Mouse (Mus musculus): Measurements from ENCODE around the gene Lrrc27. TPM values are rescaled to one million over a fixed set of nuclear protein-coding genes. Genes with fewer than 3 reads are reported as not detected.

The Lrrc27 gene
- total RNA-seq, 2 experiments from 2014 or later: 8.5 TPM; not detected in 1

- ATAC-seq (replicated peaks; ENCODE audit: low FRiP score, poor library complexity, severe bottlenecking): no peak
Measured at GRCm38 (mm10) chr7:139266886-139267870, 54.4 kb downstream of the Lrrc27 start.

GRCm38 (mm10) chr7:139270738-139271137 is 58.0 kb downstream of the Lrrc27 start:
- no peak for ATAC-seq (replicated peaks; ENCODE audit: low FRiP score, poor library complexity, severe bottlenecking)

DNA sequence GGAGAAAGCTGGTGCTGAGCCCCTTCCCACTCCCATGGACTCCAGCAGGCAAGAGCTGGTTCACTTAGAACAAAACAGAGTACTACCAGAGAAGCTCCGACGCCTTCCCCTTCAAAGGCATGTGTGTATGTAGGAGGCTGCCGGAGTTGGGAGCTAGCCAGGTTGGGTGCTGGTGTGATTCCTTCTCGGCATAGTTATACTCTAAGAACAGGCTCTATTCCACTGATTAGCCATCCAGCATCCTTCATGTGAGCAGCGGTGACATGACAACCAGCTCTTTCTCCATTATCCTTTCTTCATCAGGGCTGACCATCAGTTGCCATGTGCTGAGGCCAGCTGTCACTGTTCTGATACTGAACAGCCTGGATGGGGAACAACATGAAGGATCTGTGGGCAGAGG is 59.1 kb downstream of the Lrrc27 start:
- no peak for ATAC-seq (replicated peaks; ENCODE audit: low FRiP score, poor library complexity, severe bottlenecking)

DNA sequence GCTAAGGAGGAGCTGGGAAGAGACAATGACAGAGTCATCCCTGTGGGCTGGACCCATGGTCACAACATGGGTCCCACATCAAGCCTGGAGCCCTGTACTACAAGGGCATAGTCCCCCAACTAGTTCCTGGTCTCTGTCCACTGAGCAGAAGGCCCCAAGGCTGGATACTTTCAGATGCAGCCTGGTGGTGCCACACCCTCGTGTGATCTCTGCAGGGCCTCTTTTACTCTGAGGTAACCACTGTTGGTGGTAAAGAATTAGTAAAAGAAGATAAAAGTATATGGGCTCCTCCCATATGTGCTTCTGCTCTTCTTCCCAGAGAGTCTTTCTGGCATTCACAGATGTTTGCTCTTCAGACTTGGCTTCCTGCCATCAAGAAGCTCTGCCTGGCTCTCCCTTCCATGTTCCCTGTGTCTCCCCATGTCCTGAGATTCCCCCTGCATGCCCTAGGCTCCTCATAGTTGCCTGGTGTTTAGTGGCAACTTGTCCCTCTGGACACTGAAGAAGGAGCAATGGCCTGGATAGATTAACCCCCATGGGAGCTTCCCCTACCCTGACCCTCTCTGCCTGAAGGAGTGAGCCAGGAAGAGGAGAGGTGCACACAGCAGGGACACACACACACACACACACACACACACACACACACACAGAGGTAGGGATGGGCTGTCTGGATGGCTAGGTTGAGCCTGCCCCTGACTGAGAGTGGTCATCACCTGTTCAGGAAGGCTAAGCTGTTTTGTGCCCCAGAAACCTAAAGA is 60.0 kb downstream of the Lrrc27 start:
- no peak for ATAC-seq (replicated peaks; ENCODE audit: low FRiP score, poor library complexity, severe bottlenecking)

DNA sequence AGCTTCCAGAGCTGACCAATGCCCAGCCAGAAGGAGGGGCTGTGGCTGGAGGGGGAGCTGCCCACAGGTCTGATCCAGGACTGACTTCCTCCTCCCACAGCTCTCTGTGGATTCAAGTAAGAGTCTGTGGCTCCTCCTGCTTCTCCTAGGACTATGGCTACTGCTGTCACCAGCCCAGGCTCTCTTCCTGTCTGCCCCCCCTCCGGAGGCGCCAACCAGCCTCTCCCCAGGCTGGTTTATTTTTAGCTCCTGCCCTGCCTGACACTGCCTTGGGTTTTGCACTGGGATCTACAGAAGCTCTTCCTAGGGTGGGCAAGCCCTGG is 60.6 kb downstream of the Lrrc27 start:
- no peak for ATAC-seq (replicated peaks; ENCODE audit: low FRiP score, poor library complexity, severe bottlenecking)

GRCm38 (mm10) chr7:139275586-139275985 is 62.8 kb downstream of the Lrrc27 start:
- no peak for ATAC-seq (replicated peaks; ENCODE audit: low FRiP score, poor library complexity, severe bottlenecking)

DNA sequence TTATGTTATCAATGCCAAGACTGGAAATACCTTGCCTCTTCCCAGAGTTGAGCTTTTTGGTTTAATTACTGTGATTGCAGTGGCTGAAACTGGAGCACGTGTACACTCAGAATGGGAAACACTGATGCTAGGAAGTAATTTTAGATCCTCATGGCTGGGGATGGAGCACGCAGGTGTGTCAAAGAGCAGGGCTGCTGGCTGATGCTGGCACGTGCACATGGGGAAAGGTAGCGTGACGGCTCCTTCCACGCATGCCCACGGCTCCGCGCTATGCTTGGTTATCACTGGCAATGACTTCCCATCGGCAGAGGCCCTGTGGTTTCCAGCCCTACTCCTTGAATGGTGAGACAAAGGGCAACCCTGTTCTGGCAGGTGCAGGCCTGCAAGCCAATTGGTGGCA is 63.4 kb downstream of the Lrrc27 start:
- ATAC-seq (replicated peaks; ENCODE audit: low FRiP score, poor library complexity, severe bottlenecking): no peak

DNA sequence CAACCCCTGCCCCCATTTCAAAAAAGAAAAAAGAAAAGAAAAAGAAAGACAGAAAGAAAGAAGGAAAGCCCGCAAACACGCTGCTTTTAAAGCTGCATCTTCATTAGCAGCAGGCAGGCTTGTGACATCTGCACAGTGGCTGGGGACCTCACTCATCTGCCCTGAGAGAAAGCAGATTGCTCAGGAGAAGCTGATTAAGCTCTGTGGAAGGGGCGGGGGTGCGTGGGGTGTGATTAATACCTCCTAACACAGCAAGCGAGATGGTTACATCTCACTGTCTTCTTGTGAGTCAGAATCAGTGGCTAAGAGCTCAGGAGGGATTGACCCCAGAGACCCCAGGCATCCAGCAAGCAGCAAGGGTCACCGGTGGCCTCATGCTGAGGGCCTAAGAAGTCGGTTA is 64.7 kb downstream of the Lrrc27 start:
- ATAC-seq (replicated peaks; ENCODE audit: low FRiP score, poor library complexity, severe bottlenecking): no peak

DNA sequence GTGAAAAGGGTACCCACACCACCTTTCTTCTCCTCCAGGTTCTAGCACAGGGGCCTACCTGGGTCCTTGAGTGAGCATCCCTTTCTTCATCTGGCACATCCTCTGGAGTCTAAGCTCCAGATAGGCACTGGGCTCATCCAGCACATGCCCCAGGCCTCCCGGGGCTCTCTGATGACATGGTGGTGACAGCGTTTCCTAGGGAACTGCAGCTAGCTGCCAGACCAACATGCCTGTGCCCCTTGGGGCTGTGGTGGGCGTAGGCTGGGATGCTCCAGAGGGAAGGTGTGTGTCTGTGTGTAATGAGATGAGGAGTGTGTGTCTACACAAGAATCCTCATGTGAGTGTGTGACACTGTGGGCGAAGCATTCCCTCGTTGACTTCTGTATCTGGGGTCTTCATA is 66.8 kb downstream of the Lrrc27 start:
- ATAC-seq (replicated peaks; ENCODE audit: low FRiP score, poor library complexity, severe bottlenecking): no peak

GRCm38 (mm10) chr7:139280044-139280443 is 67.3 kb downstream of the Lrrc27 start:
- ATAC-seq (replicated peaks; ENCODE audit: low FRiP score, poor library complexity, severe bottlenecking): no peak

- no peak for ATAC-seq (replicated peaks; ENCODE audit: low FRiP score, poor library complexity, severe bottlenecking)
Measured at GRCm38 (mm10) chr7:139281195-139281594, 68.4 kb downstream of the Lrrc27 start.

GRCm38 (mm10) chr7:139282037-139282436 is 69.2 kb downstream of the Lrrc27 start:
- no peak for ATAC-seq (replicated peaks; ENCODE audit: low FRiP score, poor library complexity, severe bottlenecking)

DNA sequence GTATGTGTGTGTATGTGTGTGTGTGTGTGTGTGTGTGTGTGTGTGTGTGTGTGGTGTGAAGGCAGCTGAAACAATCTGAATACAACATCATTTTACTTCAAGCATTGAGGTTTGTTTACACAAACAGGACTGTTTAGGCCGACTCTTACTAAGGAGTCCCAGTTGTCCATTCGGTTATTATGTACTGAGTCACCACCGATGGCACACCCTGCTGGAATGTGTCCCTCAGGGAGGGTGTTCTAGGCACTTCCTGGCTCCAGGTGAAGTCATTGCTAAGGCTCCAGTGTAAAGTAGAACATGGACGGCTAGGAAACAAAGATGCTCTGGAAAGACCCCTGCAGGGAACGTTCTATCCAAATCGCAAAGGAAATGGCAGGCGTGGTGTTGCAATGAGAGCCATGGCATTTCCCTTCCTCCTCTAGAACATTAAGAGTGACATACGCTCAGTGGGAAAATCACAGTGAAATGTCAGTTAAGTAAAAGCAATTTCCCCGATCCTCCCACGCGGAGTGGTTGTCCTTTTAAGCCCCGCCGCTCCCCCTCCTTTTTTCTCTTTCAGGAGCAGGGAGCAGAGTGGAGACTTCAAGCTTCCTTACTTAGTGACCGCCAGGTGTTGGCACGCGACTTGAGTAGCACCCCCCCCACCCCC is 72.6 kb downstream of the Lrrc27 start:
- no peak for ATAC-seq (replicated peaks; ENCODE audit: low FRiP score, poor library complexity, severe bottlenecking)

DNA sequence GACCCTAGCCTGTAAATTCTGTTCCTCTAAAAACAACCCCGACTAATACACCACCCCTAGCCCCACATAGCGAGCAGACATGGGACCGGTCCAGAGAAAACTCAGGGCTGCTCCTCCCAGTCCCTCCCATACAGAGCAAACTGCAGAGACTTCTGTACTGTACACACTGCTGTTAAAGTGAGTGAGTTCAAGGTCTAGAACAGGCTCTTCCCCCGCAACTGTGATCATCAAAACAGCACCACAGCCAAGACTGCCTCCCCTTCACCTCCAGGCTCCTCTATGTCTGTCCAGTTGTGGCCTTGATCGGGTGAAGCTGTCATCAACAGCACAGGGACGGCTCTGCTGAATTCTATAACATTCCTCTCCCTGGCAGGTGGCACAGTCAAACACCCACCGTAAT is 75.8 kb downstream of the Lrrc27 start:
- no peak for ATAC-seq (replicated peaks; ENCODE audit: low FRiP score, poor library complexity, severe bottlenecking)

Other genes with a start within 250 kb of the Lrrc27 start
- gene Dpysl4, start 127.0 kb upstream of the Lrrc27 start, total RNA-seq (2015; ENCODE audit: low replicate concordance): not detected in 2 replicates
- gene Dpysl4, start 127.0 kb upstream of the Lrrc27 start, total RNA-seq (2017; ENCODE audit: low replicate concordance): not detected in 2 replicates
- gene Stk32c, start 319 bp downstream of the Lrrc27 start, total RNA-seq (2015; ENCODE audit: low replicate concordance): not detected in 2 replicates
- gene Stk32c, start 319 bp downstream of the Lrrc27 start, total RNA-seq (2017; ENCODE audit: low replicate concordance): not detected in 2 replicates
- 2.5 TPM in 1 of 2 replicates, not detected in the other for gene Pwwp2b, start 35.5 kb downstream of the Lrrc27 start, total RNA-seq (2015; ENCODE audit: low replicate concordance)
- gene Pwwp2b, start 35.5 kb downstream of the Lrrc27 start, total RNA-seq (2017; ENCODE audit: low replicate concordance): 0.26 TPM in 1 of 2 replicates, not detected in the other
- 17.7 and 20.1 TPM in 2 replicates for gene Inpp5a, start 176.1 kb downstream of the Lrrc27 start, total RNA-seq (2015; ENCODE audit: low replicate concordance)
- gene Inpp5a, start 176.1 kb downstream of the Lrrc27 start, total RNA-seq (2017; ENCODE audit: low replicate concordance): 9.0 and 14.7 TPM in 2 replicates